Mouse (Mus musculus) heart, adult 18-20 months (tissue): ENCODE measurements around the gene Rab3a. TPM values are rescaled to one million over a fixed set of nuclear protein-coding genes. Genes with fewer than 3 reads are reported as not detected.

Source experiments
- DNase-seq, 2 experiments: peaks; one replicate each; pipeline ENCODE4 v3.0.0; 2021 to 2022; ENCODE audit warnings: mixed read lengths in 1 of 2
- total RNA-seq, 2 experiments: library from RNA; stranded (reverse); gene quantifications; 2 replicates each; pipeline ENCODE4 v1.2.3; 2021

Gene Rab3a
- total RNA-seq, 2 experiments from 2014 or later: 40.3 to 49.2 TPM

GRCm38 (mm10) chr8:70773833-70774232, 19.4 kb downstream of the Rab3a start:
- peak; percentile 88 to 94 for DNase-seq

- DNase-seq: no peak
Observed at GRCm38 (mm10) chr8:70774740-70775139, 20.3 kb downstream of the Rab3a start.

GRCm38 (mm10) chr8:70775227-70775626, 20.7 kb downstream of the Rab3a start:
- DNase-seq: peak in 1 of 2 experiments; percentile 41

- DNase-seq: peak in 1 of 2 experiments; percentile 57
Observed at GRCm38 (mm10) chr8:70775851-70776495, 21.5 kb downstream of the Rab3a start.

GRCm38 (mm10) chr8:70776496-70777444, 22.3 kb downstream of the Rab3a start, which contains the start of gene Pik3r2:
TSS of gene Pik3r2 (minus strand) at chr8:70776713.
- DNase-seq: peak; percentile 98 to 99

GRCm38 (mm10) chr8:70780093-70780492, 25.6 kb downstream of the Rab3a start:
- DNase-seq: no peak

- no peak for DNase-seq
Observed at GRCm38 (mm10) chr8:70786291-70787050, 32.0 kb downstream of the Rab3a start.

- DNase-seq: no peak
Observed at GRCm38 (mm10) chr8:70787051-70787445, 32.6 kb downstream of the Rab3a start.

GRCm38 (mm10) chr8:70787941-70788667, 33.6 kb downstream of the Rab3a start:
- no peak for DNase-seq

- no peak for DNase-seq
Observed at GRCm38 (mm10) chr8:70789046-70789445, 34.6 kb downstream of the Rab3a start.

- DNase-seq: no peak
Observed at GRCm38 (mm10) chr8:70790846-70791245, 36.4 kb downstream of the Rab3a start.

GRCm38 (mm10) chr8:70791294-70791701, 36.8 kb downstream of the Rab3a start:
- DNase-seq: peak; percentile 41 to 61

GRCm38 (mm10) chr8:70791975-70792691, 37.7 kb downstream of the Rab3a start:
- DNase-seq: peak; percentile 97 to 98

GRCm38 (mm10) chr8:70792700-70793099, 38.2 kb downstream of the Rab3a start:
- DNase-seq: no peak

- DNase-seq: no peak
Observed at GRCm38 (mm10) chr8:70794215-70794614, 39.7 kb downstream of the Rab3a start.

- no peak for DNase-seq
Observed at GRCm38 (mm10) chr8:70795370-70795769, 40.9 kb downstream of the Rab3a start.

GRCm38 (mm10) chr8:70796403-70797080, 42.1 kb downstream of the Rab3a start:
- DNase-seq: no peak

- peak; percentile 91 to 92 for DNase-seq
Observed at GRCm38 (mm10) chr8:70797081-70798070, 42.9 kb downstream of the Rab3a start.

GRCm38 (mm10) chr8:70798281-70798680, 43.8 kb downstream of the Rab3a start:
- peak; percentile 67 to 78 for DNase-seq
